ENCODE assay signal across 23 mouse cellular contexts in genomic region chr12:113256628-113257027, GRCm38 (mm10).
"Had no signal": no experiment of that assay in that cellular context is flagged by ENCODE, and none has a peak within 500 bp of the region (broad histone marks: within the 10 kb centered on the region; RNA-seq: fewer than 3 reads in every experiment).

No protein-coding gene starts in this region.

- H3K4me3 ChIP-seq: gastrocnemius, adult 2 months; heart, embryonic 10.5 days; heart, embryonic 12.5 days; hindbrain, embryonic 10.5 days; hindbrain, embryonic 12.5 days; kidney, embryonic 15.5 days; limb, embryonic 13.5 days; limb, embryonic 15.5 days; liver, embryonic 12.5 days had no signal

- H3K9ac ChIP-seq: heart, embryonic 12.5 days; hindbrain, embryonic 12.5 days; hindbrain, embryonic 14.5 days; kidney, embryonic 15.5 days; limb, embryonic 13.5 days; limb, embryonic 15.5 days; liver, embryonic 12.5 days had no signal

- H3K27ac ChIP-seq: gastrocnemius, adult 2 months; heart, embryonic 10.5 days; hindbrain, embryonic 10.5 days; hindbrain, embryonic 12.5 days; hindbrain, embryonic 14.5 days; kidney, embryonic 15.5 days; kidney, postnatal 0 days; limb, embryonic 13.5 days; limb, embryonic 15.5 days; liver, embryonic 12.5 days had no signal

- H3K36me3 ChIP-seq: heart, embryonic 10.5 days; heart, embryonic 12.5 days; hindbrain, embryonic 10.5 days; hindbrain, embryonic 12.5 days; kidney, embryonic 15.5 days; limb, embryonic 13.5 days; limb, embryonic 15.5 days; liver, embryonic 12.5 days had no signal

- H3K27me3 ChIP-seq: heart, embryonic 12.5 days; hindbrain, embryonic 12.5 days; kidney, embryonic 15.5 days; limb, embryonic 13.5 days; limb, embryonic 15.5 days; liver, embryonic 12.5 days had no signal

- DNase-seq: gastrocnemius, adult 2 months; gastrocnemius, postnatal 10 days; gastrocnemius, postnatal 25 days; heart, postnatal 10 days; heart, postnatal 4 days; kidney, adult 11 months; kidney, adult 2 months; kidney, adult 9 months; kidney, postnatal 14 days; kidney, postnatal 36 days; layer of hippocampus, adult 9-11 months; layer of hippocampus, postnatal 36 days; left cerebral cortex, postnatal 4 days had no signal

- H3K4me1 ChIP-seq: heart, embryonic 10.5 days; heart, embryonic 12.5 days; hindbrain, embryonic 10.5 days; hindbrain, embryonic 12.5 days; kidney, embryonic 15.5 days; limb, embryonic 13.5 days; limb, embryonic 15.5 days; liver, embryonic 12.5 days had no signal
